Mouse (Mus musculus) small intestine, adult 10 weeks (tissue): ENCODE measurements around the gene Ctu2. TPM values are rescaled to one million over a fixed set of nuclear protein-coding genes. Genes with fewer than 3 reads are reported as not detected.

Experiments
- polyA plus RNA-seq: library from polyadenylated mRNA; stranded (reverse); fragments of 350-450 nt; fragmentation: Illumina TruSeq; extraction: RNeasy Lipid Tissue Mini Kit (QIAGEN cat#74804); gene quantifications from one replicate; pipeline ENCODE4 v1.2.3, GENCODE M21; 2014; ENCODE audit warnings: low replicate concordance

Ctu2 gene
- not detected for polyA plus RNA-seq

DNA sequence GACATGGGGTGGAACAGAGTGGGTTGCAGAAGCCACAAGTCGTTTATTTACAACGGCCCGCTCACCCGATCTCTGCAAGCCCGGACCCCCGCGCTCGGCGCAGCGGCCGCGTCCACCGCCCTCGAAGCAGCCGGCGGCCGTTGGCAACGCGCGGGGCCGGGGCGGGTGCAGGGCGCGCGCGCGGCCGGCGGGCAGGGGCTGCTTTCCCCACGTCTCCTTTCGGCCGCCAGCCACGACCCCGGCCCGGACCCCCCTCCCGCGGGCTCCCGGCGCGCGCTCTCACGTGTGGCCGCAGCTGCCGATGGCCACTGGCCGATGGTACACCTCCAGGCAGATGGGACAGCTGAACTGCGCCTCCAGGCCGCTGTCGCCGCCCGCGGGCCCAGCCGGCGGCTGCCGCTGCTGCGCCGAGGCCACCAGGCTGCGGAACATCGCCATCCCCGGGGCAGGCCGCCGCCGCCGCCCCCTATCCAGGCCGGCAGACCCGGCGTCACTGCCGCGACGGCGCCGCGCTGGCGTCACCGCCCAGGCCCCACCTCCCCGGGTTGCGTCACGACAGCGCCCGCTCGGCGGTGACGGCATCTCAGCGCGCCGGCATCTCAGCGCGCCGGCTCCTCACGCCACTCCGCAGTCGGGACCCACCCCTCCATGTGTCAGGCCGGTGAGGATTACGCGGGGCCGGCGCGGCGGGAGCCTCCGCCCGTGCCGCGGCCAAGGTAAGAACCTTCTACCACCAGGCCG is at the start of gene Ctu2, which contains the start of gene Rnf166:
Gene Ctu2 (plus strand): TSS at position 564 of the 741 bp plus-strand sequence.
Gene Rnf166 (minus strand): TSS at position 485 of the 741 bp plus-strand sequence.

DNA sequence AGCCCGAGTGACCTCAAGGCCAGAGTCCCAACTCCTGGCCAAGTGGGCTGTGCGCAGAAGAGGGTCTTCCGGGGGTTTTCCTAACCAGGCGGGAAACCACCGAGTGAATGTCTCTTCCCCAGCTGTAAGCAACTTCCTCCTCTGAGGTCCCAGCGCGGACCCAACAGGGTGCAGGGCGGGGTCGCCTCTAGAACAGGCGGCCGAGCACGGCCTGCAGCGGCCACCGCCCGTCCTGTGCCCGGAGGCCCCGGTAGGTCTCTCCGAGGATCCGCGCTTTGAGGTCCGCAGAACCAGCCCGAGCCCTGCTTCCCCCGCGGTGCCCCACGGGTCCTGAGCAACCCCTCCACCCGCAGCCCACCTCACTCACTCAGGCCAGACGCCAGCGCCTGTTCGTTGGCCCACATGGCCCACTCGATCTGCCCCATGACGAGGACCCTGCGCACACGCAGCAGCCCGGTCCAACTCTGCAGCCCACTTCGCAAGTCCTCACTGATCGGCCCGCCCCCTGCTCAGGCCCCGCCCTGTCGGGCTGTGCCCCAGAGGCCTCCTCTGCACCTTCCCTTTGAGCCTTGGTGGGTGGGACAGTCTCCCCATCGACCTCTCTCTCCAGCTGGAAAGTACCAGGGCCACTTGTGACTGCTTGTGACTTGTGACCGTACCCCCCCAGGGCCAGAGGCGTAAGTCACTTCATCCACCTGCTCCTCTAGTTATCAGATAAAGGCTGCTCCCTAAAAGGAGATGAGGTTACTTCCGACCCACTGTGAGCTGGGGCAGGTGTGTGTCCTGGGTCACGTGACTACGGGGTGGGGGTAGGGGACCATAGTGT is 43.3 kb upstream of the Ctu2 start, which contains the start of gene Cyba:
Gene Cyba (minus strand): TSS at position 488 of the 826 bp plus-strand sequence.

DNA sequence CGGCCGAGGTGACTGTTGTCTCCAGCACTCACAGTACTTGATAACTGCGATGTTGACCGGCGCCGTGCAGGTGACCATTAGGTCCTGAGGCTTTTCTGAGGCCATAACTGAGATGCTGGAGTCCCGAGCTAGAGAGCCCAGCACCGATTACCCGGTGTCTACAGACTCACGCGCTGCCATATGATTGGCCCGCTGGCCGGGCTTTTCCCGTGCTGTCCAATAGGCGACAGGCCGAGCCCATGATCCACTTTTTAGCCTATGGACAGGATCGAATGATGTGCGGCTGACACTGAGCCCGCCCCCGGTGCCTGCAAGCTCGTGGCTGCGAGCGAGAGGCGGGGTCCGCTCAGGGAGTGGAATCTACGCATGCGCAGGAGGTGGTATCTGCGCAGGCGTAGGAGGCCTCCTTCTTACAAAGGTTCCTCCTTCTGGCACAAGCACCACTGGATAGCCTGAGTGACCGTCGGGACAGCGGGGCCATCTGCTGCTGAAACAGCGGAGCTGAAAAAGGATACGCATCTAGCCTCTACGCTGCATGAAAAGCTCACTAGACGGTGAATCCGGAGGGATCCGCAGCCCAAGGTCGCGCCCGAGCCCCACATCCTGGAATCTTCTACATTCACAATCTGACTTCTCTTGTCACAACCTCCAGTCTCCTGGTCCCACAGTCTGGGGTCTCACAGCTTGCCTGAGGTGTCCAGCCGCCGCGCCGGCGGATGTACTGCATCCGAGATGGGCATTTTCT is 32.5 kb upstream of the Ctu2 start, which contains the start of gene Mvd:
Gene Mvd (minus strand): TSS at position 161 of the 745 bp plus-strand sequence.

DNA sequence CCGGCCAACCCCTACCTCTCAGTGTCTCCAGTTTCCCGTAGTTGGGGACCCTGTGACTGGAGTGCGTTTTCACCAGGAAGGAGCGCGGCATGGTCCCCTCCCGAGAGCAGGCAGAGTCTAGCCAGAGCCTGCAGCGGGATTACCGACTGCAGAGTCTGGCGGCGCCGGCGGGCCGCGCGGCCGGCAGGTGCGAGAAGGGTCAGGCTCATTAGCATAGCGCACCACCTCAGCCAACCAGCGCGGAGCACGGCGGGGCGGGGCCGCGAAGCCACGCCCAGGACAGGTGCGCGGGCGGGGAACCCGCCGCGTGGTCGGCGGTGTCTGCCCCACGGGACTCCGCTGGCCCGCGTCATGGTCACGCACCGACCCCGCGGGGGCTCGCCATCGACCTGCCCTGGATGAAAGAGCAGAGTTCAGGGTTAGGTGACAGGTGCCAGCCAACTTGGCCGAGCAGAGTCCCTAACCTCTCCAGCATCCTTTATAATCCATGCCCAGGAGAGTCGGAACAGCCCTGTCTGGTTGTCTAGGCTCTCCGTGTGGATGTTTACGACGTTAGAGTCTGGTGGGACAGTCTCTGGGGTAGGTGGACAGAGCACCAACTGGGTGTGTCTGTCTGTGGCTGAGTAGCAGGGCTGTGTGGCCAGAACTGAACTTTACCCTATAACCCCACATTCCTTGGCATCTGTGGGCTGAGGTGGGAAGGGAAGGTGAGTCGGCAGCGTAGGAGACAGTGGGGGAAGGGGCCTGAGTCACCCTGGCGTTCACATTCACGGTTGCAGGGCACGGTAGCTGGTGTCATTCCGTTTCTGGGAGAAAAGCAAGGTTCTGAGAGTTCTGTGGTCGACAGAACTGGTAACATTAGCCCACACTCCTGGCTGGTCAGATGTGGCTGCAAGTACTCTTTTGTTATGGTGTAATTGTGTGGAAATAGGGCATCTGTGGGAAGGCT is 15.1 kb upstream of the Ctu2 start, which contains the start of gene Snai3:
Gene Snai3 (minus strand): TSS at position 210 of the 949 bp plus-strand sequence.

Other genes starting within 250 kb of the Ctu2 start
- 0.37 TPM for gene Zfpm1, start 194.0 kb upstream of the Ctu2 start, polyA plus RNA-seq
- gene Trhr2, start 115.4 kb upstream of the Ctu2 start, polyA plus RNA-seq, result not detected
- gene Zc3h18, start 99.5 kb upstream of the Ctu2 start, polyA plus RNA-seq, result 13.0 TPM
- gene Il17c, start 54.1 kb upstream of the Ctu2 start, polyA plus RNA-seq, result not detected
- gene Cyba, start 43.2 kb upstream of the Ctu2 start, polyA plus RNA-seq, result not detected
- gene Mvd, start 32.7 kb upstream of the Ctu2 start, polyA plus RNA-seq, result not detected
- gene Snai3, start 15.4 kb upstream of the Ctu2 start, polyA plus RNA-seq, result not detected
- gene Rnf166, start 79 bp upstream of the Ctu2 start, polyA plus RNA-seq, result 10.5 TPM
- gene Piezo1, start 75.2 kb downstream of the Ctu2 start, polyA plus RNA-seq, result 0.26 TPM
- 2.0 TPM for gene Cdt1, start 91.9 kb downstream of the Ctu2 start, polyA plus RNA-seq
- 1.7 TPM for gene Aprt, start 100.8 kb downstream of the Ctu2 start, polyA plus RNA-seq
- 1.4 TPM for gene Galns, start 135.3 kb downstream of the Ctu2 start, polyA plus RNA-seq
- gene Trappc2l, start 135.5 kb downstream of the Ctu2 start, polyA plus RNA-seq, result 1.9 TPM
- gene Pabpn1l, start 146.6 kb downstream of the Ctu2 start, polyA plus RNA-seq, result not detected
- 1.5 TPM for gene Cbfa2t3, start 223.0 kb downstream of the Ctu2 start, polyA plus RNA-seq